Mouse (Mus musculus) right cerebral cortex, adult 18-20 months (tissue): ENCODE measurements at regions not wholly inside any gene's neighbourhood (a gene's known extent, or its start where the extent isn't known, plus 50 kb on each side); places are given as distances from the start of the nearest gene placed in this dataset.

Experiments
- DNase-seq: peaks from one replicate; pipeline ENCODE4 v3.0.0; 2022; ENCODE audit warnings: mixed read lengths

DNA sequence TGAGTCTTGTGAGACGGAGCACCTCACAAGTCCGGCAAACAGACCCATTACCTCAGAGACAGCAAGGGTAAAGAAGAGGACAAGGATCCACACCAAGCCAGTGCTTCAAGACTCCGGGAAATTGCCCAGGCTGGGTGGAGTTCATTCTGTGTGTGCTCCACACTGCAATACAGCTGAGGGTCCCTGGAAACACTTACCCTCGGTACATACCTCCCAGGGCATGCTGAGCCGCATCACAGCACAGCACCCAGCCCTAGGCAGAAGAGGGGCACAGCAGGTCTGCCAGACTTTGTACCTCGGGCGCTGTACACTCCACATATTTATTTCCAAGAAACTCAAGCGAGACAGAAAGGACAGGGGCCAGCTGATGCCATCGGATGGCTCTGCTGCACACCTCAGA, 54.5 kb upstream of the Cmc1 start:
- no peak for DNase-seq

DNA sequence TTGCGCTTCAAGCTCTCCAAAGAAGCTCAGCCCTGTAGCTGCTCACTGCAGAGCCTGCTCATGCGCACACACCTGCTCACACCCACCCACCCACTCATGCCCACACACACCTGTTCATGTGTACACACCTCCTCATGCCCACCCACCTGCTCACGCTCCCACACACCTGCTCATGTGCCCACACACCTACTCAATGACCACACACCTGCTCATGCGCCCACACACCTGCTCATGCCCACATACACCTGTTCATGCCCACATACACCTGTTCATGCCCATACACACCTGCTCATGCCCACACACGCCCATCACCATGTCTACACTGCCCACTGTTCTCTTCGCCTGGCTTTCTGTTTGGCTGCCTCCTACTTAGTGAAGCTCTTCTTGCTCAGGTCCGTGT, 56.5 kb upstream of the Cmc1 start:
- DNase-seq: no peak

DNA sequence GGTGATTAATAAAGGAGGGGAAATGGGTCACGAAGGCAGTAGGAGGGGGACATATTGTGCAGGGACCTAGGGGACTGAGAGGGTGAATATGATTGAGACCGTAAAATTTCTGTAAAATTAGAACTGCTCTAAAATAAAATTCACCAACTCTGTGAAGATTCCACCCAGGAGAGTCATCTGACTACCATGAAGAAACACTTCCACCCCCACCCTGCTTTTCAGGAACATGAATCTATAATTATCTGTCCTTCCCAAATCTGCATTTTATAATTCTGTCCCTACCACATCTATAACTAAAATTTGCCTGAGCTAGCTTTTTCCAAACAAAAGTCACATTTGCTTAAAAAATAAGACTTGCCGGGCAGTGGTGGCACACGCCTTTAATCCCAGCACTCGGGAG, 69.7 kb upstream of the Cmc1 start:
- DNase-seq: no peak

DNA sequence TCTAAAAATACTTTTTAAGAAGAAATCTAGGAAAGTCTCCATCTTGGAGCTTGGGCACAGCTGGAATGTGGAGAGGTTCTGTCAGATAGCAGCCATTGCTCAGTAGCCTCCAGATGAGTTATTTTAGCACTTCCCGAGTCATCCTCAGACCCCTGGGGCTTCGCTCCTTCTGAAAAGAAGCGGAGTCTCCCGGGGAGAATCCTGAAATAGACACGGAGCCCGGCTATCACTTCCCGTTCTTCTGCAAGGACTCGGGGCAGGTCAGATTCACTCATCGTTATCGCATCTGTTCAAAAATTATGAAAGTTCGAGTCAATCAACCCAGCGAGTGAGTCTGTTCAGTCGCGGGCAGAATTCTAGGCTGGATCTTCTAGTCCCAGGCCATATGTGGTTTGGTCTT, 71.2 kb upstream of the Cmc1 start:
- DNase-seq: no peak

DNA sequence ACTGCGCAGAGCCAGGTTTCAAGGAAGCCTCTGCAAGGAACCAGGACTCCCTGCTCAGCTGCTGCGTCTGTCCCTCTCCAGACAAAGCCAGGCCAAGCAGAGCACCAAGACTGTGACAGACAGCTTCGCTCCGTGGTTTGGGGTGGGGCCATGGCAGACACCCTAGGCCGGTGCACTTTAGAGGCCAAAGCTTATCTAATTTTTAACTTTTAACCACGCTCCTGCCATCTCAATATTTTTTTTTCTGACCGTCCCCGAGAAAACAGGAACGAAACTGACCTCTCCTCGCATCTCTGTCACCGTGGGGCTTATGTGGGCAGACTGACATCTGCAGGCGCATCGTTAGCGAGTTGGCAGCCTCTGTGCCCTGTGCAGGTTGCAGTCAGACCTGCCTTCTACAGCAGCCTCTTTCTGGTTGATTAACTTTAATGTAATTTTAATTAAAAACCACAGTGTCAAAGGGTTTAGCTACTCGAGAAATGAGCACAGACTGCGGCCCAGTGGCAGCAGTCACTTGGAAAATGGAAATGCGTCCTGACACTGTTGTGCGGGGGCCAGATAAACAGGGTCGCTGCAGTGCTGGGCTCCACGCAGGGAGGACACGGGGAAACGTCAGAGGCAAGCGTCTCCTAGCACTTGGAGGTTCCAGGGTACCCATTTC, 77.6 kb upstream of the Cmc1 start:
- no peak for DNase-seq

DNA sequence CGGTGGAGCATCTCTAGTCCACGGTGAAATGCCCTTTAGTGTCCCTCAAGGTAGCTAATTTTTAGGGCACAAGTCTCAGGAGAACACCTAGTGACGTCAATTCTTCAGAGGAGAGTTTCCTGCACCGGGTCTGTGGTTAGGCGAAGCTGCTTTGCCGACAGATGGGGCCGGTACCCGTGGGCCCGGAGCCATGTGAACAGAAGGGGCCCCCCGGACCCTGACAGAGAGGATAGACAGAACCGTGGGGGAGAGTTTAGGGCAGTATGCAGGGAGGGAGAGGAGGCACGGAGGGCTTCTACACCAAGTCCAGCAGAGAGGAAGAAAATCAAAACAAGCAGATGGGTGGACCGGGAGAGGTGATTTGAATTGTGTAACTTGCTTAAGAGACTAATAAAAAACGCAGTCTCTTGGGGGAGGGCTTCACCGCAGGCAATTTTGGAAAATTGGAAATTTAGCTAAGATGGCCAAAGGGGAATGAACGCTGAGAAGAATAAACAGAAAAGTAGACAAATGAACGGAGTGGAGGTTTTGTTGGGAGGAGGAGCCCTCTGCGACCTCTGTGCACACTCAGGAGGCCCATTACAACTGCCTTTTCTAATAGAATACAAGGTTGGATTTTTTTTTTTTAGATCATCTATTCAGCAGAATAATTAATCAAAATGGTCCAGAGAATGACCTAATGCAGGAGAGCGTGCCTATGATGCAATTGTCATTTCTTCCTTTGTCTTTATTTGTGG, 78.9 kb upstream of the Cmc1 start:
- DNase-seq: no peak

DNA sequence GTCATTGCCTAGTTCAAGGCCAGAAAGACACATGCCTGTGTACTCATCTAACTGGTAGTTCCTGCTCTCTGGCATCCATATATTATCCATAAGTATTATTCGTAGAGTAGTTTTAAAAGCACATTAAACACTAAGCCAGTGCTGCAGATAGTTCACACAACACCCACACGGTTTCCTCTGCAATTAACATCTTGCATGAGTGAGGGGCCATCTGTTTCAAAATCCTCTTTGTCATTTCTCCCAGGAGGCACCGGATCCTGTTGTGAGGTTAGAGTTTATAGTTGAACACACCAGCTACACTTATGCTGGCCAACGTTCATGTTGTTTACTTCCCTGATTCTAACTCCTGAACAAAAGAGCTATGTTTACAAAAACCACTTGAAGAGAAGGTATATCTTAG, 90.7 kb upstream of the Cmc1 start:
- DNase-seq: no peak

DNA sequence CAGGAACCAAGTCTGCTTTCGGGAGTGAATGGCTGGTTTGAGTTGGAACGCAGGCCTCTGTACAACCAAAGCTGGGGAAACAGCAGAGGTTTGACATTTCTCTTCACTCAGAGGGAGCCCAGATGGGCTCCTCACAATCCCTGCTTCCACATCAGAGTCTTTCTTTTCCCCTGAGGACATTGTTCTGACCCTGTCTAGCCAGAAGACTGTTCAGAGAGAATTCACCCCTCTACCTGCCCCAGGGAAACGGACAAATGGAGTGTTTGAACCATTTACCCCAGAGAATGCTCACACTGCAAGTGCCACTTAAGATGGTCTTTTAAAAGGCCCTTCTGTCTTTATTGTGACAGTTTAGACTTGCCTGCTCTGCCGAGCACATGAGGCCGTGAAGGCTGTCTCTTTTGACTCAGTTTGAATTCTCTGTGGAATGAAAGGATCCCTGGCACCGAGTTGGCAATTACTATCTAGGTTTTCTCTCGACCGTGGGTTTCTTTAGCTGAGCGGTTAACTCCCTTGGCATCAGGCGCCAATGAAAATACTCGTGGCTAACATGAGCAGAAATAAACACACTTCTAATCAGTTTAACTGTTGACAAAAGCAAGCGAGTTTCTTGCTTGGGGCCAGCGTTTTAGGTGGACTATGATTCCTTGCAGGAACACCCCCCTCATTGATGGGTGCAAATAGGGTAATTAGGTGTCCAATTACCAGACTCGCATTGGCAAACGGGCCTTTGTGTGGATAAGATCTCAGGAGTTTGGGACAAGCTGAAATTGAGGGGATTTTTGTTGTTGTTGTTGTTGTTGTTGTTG, 97.0 kb upstream of the Cmc1 start:
- no peak for DNase-seq

DNA sequence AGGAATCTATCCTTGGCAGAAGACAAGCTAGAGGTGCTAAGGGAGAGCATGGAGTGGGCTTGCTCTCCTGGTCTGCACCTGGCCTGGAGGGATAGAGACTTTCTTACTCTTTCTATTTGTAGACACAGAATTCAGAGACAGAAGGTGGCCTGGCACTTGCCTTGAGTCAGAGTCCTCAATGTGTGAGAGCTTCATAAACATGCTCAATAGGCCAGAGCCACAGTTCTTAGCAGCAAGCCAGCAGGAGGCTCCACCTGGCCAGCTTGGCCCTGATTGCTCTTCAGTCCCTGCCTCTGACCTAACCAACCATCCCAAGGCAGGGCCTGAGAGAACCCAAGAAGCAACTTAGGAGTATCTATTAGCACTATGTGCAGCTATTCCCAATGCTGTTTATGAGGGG, 103.9 kb upstream of the Cmc1 start:
- no peak for DNase-seq

DNA sequence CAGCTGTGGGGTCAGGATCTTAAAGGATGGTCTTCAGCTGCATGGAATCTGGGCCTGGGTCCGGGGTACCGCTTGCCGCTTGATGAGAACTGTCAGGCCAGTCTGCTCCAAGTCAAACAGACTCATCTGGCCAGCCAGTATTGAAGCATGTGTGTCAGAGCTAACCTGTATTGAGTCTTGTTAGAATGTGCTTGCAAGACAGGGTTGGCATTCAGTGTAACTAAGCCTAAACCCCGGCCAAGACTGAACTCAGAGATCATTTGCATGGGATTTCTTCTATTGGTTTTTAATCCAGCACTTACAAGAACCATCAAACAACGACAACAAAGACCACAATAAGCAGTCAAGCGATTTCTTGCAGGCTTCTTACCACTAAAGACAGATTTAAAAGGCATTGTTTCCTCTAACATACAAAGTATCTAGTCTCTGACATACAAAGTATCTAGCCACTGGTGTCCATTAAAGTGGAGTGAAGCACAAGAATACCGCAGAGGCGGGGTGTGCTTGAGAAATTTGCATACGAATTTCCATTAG, 105.3 kb upstream of the Cmc1 start:
- DNase-seq: no peak

DNA sequence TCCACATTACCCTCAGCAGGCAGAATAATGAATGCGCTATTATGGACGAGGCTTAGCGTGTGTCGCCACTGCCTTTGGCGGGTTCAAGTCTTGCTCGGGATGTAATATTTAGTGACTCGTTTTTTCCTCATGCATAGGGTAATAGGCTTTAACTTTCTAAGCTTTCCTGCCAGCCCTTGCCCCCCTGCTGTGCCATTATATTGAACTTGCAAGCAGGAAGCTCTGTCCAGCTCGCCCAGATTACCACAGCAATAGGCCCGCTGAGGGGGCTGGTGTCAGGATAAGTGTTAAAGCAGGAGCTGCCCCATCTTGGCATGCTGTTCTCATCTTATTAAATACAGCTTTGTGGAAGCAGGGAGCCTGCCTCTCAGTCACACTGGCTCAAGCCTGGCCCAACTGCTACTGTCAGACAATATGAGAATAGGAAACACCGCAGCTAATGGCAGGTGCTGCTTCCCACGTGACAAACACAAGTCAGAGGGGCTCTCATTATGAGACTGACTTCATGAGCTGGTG, 105.8 kb upstream of the Cmc1 start:
- DNase-seq: no peak

DNA sequence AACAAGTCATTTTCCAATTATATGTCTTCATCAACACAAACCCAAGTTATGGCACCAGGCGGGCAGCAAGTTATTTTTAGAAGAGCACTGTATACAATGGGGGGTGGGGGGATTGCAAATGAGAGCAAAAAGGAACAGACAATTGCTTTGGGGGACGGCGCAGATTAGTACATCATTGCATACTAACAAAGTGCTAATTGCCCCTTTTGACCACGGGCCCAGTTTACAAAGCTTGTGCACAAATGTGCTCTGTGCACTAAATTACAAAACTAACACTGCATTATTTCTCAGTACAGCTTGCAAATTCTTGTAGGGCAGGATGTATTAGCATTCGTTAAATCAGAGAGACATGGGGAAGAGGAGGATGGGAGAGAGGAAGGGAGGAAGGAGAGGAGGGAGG, 116.3 kb upstream of the Cmc1 start:
- no peak for DNase-seq

DNA sequence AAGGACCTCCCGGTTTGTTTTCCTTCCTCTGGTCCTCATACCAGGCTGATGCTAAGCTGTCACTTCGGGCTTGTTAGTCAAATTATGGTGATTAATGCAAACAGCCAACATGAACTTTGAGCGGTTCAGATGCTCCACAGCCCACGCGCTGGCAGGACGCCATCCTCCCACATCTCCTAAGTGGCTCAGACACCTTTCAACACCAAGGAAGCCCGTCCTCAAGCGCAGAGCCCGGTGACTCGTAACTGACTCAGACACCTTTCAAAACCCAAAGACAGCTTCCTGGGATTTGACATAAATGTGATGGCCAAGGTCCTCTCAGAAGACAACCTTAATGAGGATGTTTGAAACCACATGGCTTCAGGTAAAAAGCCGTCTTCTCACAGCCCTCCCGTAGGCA, 121.7 kb upstream of the Cmc1 start:
- DNase-seq: no peak

DNA sequence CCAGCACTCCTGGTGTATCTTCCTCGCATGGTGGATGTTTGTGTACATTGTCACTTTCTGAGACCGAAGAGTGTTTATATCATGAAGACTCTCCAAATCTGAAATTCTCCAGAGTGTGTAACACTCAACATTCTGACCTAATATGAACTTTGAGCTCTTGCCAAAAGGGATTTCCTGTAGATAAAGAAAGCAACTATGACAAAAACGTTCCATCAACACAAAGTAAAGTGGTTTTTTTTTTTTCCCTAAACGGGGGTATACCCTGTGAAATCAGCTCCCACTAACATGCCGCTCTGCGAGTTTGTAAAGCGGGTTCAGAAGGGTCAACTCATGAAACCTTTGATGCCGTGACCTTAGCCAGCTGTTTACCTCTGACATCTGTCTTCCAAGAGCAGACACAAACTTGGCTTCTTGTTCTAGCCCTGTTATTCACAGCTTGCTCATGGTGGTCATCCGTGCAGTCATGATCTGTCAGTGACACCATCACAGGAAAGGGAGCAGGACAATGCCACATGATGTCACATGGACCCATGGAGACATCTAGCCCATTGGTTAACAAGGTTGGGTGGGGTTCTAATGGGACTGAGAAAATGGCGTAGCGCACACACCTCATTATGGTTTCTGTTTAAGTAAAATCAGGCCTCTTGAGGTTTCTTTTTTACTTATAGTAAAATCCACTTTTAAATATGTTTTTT, 122.9 kb upstream of the Cmc1 start:
- DNase-seq: no peak

DNA sequence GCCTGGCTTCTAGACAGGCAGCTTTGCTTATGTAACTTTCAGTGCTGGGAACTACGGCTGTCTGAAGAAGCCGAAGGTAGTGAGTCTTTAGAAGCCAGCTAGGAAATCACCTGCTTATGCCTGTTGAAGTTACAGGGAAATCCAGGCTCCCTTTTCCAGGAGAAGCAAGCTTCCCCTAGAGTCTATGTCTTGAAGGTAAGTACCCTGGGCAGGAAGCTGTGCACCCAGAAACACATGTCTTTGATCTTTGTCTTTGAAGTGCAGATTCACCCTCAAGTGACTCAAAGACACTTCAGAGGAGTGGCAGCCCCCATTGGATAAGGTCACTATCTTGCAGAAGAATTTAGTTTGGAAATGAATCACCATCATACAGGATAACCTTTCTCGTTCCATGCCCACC, 135.5 kb upstream of the Cmc1 start:
- DNase-seq: no peak

DNA sequence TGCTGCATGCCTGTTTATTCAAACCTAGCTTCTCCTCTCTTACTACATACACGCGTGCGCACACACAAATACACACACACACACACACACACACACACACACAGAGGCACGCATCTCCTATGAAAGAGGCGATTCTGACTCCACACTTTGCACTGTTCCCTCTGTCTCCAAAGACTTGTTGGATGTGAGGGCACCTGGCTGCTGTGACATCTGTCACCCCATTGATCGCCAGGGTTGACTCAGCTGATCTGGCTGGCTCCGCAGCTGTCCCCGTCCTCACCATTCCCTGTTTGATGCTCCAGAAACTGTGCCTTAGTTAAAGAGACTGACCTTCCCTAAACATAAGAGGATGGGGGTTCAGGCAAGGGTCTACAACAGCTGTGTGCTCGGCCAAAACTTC, 137.6 kb upstream of the Cmc1 start:
- no peak for DNase-seq

DNA sequence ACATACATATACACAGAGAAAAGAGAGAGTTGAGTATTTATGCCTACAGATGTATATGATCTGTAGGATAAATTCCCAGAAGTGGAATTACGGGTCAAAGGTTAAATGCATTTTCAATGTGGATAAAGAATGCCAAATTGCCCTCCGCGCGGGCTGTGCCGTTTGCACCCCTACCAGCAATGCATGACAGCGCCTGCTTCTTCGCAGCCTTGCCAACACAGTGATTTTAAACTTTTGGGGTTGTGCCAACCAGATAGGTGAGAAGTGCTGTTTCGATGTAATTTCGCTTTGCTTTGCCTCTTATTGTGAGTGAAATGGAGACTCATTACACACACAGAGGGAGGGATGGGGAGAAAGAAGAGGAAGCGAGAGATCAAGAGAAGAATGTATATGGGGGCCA, 142.9 kb upstream of the Cmc1 start:
- no peak for DNase-seq

DNA sequence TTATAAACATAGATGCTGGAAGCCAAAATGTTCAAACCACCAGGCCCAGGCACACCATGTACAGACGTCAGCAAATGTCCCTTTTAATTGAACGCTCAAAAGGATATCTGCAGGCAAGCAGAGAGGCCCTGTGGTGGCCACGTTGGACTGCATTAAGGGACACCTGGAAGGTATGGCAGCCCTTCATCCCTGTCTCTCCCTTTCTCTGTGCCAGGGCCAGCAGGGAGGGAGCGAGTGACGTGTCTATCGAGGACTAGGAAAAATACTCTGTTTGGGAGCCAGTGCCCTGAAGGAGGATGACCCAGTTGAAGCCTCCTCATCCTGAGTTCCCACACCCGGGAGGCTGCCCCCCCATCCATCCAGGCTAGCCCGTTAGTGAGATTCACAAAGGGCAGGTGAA, 144.0 kb upstream of the Cmc1 start:
- DNase-seq: no peak

DNA sequence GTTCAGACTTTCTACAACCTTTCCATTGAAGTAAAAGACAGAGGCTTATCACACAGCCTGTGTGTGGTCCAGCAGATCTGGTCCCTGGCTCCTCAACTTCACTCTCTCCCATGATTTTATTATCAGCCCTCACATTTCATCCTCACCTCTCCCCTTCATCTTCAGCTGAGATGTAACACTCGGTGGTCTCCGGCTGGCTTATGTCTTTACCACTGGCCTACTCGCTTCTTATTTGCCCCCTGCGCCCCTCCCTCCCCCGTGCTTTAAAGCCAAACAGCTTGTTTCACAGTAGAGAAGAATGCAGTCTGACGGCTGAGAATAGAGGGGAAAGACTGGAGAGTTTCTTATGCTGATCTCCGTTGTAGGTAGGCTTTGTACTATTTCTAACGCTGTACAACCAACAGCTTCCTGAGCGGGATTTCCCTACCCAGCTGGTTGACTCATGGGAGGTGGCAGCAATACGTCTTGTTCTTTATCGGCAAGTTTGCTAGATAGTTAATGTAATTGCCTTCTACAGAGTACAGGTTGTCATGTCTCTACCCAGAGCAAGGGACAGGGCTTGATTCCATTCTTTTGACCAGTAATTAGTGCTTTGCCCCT, 152.9 kb upstream of the Cmc1 start:
- DNase-seq: no peak

DNA sequence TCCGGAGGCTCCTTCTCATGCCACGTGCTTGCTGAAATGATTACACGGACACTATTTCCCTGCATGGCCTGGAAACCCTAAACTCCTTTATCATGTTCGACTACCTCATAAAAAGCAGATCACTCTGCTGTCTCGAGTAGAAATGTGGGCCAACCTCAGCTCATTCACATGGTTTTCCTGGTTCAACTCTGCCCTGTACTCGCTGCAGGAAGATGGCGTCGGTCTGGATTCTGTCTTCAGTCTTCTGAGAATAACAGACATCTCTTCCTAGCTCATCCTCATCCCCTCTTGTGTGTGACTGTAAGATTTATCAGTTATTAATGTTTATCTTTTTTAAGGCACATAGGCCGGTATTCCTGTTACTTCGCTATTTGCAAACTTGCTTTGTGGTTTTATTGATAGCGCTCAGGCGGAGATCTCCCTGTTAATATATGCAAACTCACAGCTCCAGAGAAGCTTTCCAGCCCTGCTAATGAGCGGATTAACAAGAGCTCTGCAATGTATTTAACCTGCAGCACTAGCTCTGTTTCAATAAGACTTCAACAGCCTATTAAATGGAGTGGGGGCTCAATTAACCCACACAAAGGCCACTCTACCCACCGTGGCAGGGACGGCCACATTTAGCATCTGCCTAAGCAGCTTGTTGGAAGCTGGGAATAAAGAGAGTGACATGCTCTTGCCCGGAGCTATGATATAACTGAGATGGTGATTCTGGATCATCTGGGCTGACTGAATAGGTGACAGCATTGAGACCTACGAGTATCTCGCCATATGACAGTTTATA, 159.5 kb upstream of the Eomes start:
- DNase-seq: no peak

DNA sequence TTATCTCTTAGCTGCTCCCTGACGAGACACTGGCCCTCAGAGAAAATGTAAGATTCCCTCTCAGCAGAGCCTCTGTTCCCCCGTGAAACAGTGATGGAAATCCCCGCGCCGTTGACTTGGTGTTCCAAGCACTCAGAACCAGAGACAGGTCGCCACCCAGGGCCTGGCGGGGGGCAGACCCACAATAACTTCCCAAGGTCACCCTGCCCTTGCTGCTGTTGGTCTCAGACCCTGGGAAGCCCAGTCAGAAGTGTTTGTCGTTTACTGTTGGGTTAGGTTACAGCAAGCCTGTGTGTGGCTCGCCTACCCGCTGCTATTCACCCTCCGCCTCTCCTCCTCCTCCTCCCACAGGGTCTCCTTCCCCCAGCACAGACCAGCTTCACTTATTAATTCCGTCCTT, 154.2 kb upstream of the Eomes start:
- DNase-seq: no peak

DNA sequence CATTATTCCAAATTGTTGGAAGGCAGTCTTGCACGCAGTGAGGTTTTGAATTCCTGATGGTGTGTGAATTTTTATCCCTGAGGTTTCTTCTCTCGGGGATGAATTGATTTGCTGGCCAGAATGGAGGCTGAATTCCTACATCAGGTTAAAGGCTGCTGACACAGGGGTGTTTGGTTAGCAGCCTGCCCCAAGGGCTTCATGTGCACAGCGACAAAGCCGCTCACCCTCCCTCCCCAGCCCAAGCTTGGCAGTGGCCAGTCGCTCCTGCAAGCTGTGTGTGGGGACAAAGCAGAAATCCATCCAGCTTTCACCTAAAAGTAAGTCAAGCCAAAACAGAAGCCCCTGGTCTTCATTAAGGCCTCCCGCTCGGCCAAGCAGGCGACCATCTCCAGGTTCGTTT, 151.4 kb upstream of the Eomes start:
- no peak for DNase-seq
